Mouse (Mus musculus) liver, embryonic 16.5 days (tissue): ENCODE results near the gene Tob2. TPM values are rescaled to one million over a fixed set of nuclear protein-coding genes. Genes with fewer than 3 reads are reported as not detected.

Experiments
- ATAC-seq: fragments of 200-750 bp; cut with Nextera tagmentation; 2 replicates; pipeline ENCODE4 v1.8.0; 2017; ENCODE audit warnings: low read depth, mild to moderate bottlenecking, moderate number of reproducible peaks, moderate library complexity
- H3K27ac ChIP-seq: fragments of 300-500 bp; sonication (generic); 2 replicates; pipeline ENCODE4 v1.5.1; 2014; ENCODE audit warnings: mild to moderate bottlenecking, low read length
- H3K27me3 ChIP-seq: fragments of 300-500 bp; sonication (generic); 2 replicates; pipeline ENCODE4 v1.6.1; 2014; ENCODE audit warnings: low read depth, low read length, mixed read lengths; ENCODE audit not compliant: control insufficient read depth, insufficient read depth
- H3K36me3 ChIP-seq: fragments of 300-500 bp; sonication (generic); 2 replicates; pipeline ENCODE4 v1.6.1; 2014; ENCODE audit warnings: mild to moderate bottlenecking; ENCODE audit not compliant: control insufficient read depth, insufficient read depth
- H3K4me1 ChIP-seq: fragments of 300-500 bp; sonication (generic); 2 replicates; pipeline ENCODE4 v1.6.1; 2014; ENCODE audit warnings: low read depth, low read length, mixed read lengths; ENCODE audit not compliant: control insufficient read depth
- H3K4me2 ChIP-seq: fragments of 300-500 bp; sonication (generic); 2 replicates; pipeline ENCODE4 v1.6.1; 2014; ENCODE audit warnings: low read depth, low read length, mixed read lengths
- H3K4me3 ChIP-seq: fragments of 300-500 bp; sonication (generic); 2 replicates; pipeline ENCODE4 v1.5.1; 2014; ENCODE audit warnings: low read depth, mild to moderate bottlenecking, low read length
- H3K9ac ChIP-seq: fragments of 300-500 bp; sonication (generic); 2 replicates; pipeline ENCODE4 v1.6.1; 2014; ENCODE audit warnings: low read depth, low read length
- H3K9me3 ChIP-seq: fragments of 300-500 bp; sonication (generic); replicated peaks from 2 replicates; pipeline ENCODE4 v1.6.1; 2016; ENCODE audit warnings: low read length; ENCODE audit not compliant: control insufficient read depth
- WGBS: fragments of 180-500 bp; shearing (Covaris S2); extraction: QIAGEN DNeasy Blood & Tissue Kit; methylation state at CpG from one replicate; pipeline ENCODE4 v1.1.7; 2014; ENCODE audit not compliant: insufficient replicate concordance; 5-methylcytosine and 5-hydroxymethylcytosine counted together
- polyA plus RNA-seq: library from polyadenylated mRNA; unstranded; fragments of >200 nt; fragmentation: Nextera tagmentation; extraction: Ambion mirVana; gene quantifications from 2 replicates; pipeline ENCODE4 v1.2.1, GENCODE M21; 2015

Gene Tob2
- polyA plus RNA-seq, 1 experiment from 2014 or later = 14.9 TPM

GRCm38 (mm10) chr15:81811599-81811996 is 47.0 kb downstream of the Tob2 start:
- peak overlapping the region; percentile 97 for H3K4me2 ChIP-seq
- ATAC-seq = peak; percentile 10
- peaks cover 21% of the 10 kb centered on the region for H3K4me1 ChIP-seq
- H3K4me3 ChIP-seq = peak overlapping the region; percentile 74
- WGBS = 3% methylated on average over 17 of the region's 26 CpGs
- peak overlapping the region; percentile 64 for H3K9ac ChIP-seq
- H3K9me3 ChIP-seq = no peaks in the 10 kb centered on the region
- peak overlapping the region; percentile 79 for H3K27ac ChIP-seq
- no peaks in the 10 kb centered on the region for H3K27me3 ChIP-seq
- no peaks in the 10 kb centered on the region for H3K36me3 ChIP-seq

- peaks cover 21% of the 10 kb centered on the region for H3K4me1 ChIP-seq
- H3K4me3 ChIP-seq = peak overlapping the region; percentile 74
- H3K27me3 ChIP-seq = no peaks in the 10 kb centered on the region
- ATAC-seq = peak; percentile 93
- no peaks in the 10 kb centered on the region for H3K9me3 ChIP-seq
- WGBS = under 1% methylated on average over 87 of the region's 89 CpGs
- H3K9ac ChIP-seq = peak overlapping the region; percentile 64
- H3K27ac ChIP-seq = peak overlapping the region; percentile 79
- peak overlapping the region; percentile 97 for H3K4me2 ChIP-seq
- H3K36me3 ChIP-seq = no peaks in the 10 kb centered on the region
Measured at GRCm38 (mm10) chr15:81810671-81811598, 47.7 kb downstream of the Tob2 start.

GRCm38 (mm10) chr15:81810150-81810549 is 48.4 kb downstream of the Tob2 start:
- Histone ChIP-seq H3K27me3 (no peaks in the 10 kb centered on the region), H3K4me3 (peak overlapping the region; percentile 74), H3K4me1 (peaks cover 21% of the 10 kb centered on the region), H3K36me3 (no peaks in the 10 kb centered on the region), H3K9ac (peak overlapping the region; percentile 49), H3K9me3 (no peaks in the 10 kb centered on the region), H3K27ac (peak overlapping the region; percentile 77), H3K4me2 (peak overlapping the region; percentile 97)
- no peak for ATAC-seq
- WGBS = 1% methylated on average over 10 of the region's 10 CpGs

GRCm38 (mm10) chr15:81809550-81809949 is 49.0 kb downstream of the Tob2 start:
- peak overlapping the region; percentile 77 for H3K27ac ChIP-seq
- H3K9me3 ChIP-seq = no peaks in the 10 kb centered on the region
- H3K4me3 ChIP-seq = no peak overlapping the region
- H3K9ac ChIP-seq = no peak overlapping the region
- H3K27me3 ChIP-seq = no peaks in the 10 kb centered on the region
- H3K4me2 ChIP-seq = peak overlapping the region; percentile 97
- no peak for ATAC-seq
- WGBS = 26% methylated on average over 1 of the region's 1 CpGs
- no peaks in the 10 kb centered on the region for H3K36me3 ChIP-seq
- peaks cover 21% of the 10 kb centered on the region for H3K4me1 ChIP-seq

GRCm38 (mm10) chr15:81808799-81809198 is 49.8 kb downstream of the Tob2 start:
- Histone ChIP-seq H3K4me1 (peaks cover 27% of the 10 kb centered on the region), H3K36me3 (no peaks in the 10 kb centered on the region), H3K4me3 (no peak overlapping the region), H3K27me3 (no peaks in the 10 kb centered on the region), H3K4me2 (no peak overlapping the region), H3K9me3 (no peaks in the 10 kb centered on the region), H3K27ac (no peak overlapping the region), H3K9ac (no peak overlapping the region)
- WGBS = 61% methylated on average over 2 of the region's 2 CpGs
- ATAC-seq = no peak

- Histone ChIP-seq H3K36me3 (no peaks in the 10 kb centered on the region), H3K27ac (no peak overlapping the region), H3K9ac (no peak overlapping the region), H3K27me3 (no peaks in the 10 kb centered on the region), H3K4me2 (no peak overlapping the region), H3K4me3 (no peak overlapping the region), H3K9me3 (no peaks in the 10 kb centered on the region), H3K4me1 (peaks cover 41% of the 10 kb centered on the region)
- WGBS = 68% methylated on average over 4 of the region's 4 CpGs
- ATAC-seq = no peak
Measured at GRCm38 (mm10) chr15:81806621-81807404, 51.8 kb downstream of the Tob2 start.

- Histone ChIP-seq H3K4me2 (no peak overlapping the region), H3K4me3 (no peak overlapping the region), H3K9me3 (no peaks in the 10 kb centered on the region), H3K36me3 (no peaks in the 10 kb centered on the region), H3K9ac (no peak overlapping the region), H3K27me3 (no peaks in the 10 kb centered on the region), H3K27ac (no peak overlapping the region), H3K4me1 (peaks cover 45% of the 10 kb centered on the region)
- 63% methylated on average over 6 of the region's 6 CpGs for WGBS
- no peak for ATAC-seq
Measured at GRCm38 (mm10) chr15:81805624-81806023, 53.0 kb downstream of the Tob2 start.

GRCm38 (mm10) chr15:81804883-81805282 is 53.7 kb downstream of the Tob2 start:
- 69% methylated on average over 3 of the region's 3 CpGs for WGBS
- H3K36me3 ChIP-seq = no peaks in the 10 kb centered on the region
- H3K4me1 ChIP-seq = peaks cover 38% of the 10 kb centered on the region
- H3K9ac ChIP-seq = no peak overlapping the region
- no peaks in the 10 kb centered on the region for H3K27me3 ChIP-seq
- ATAC-seq = no peak
- H3K9me3 ChIP-seq = no peaks in the 10 kb centered on the region
- H3K4me3 ChIP-seq = no peak overlapping the region
- H3K27ac ChIP-seq = no peak overlapping the region
- no peak overlapping the region for H3K4me2 ChIP-seq

- Histone ChIP-seq H3K36me3 (no peaks in the 10 kb centered on the region), H3K27ac (no peak overlapping the region), H3K4me3 (no peak overlapping the region), H3K9ac (no peak overlapping the region), H3K27me3 (no peaks in the 10 kb centered on the region), H3K4me2 (no peak overlapping the region), H3K4me1 (peaks cover 34% of the 10 kb centered on the region), H3K9me3 (no peaks in the 10 kb centered on the region)
- no peak for ATAC-seq
- WGBS = 37% methylated on average over 1 of the region's 1 CpGs
Measured at GRCm38 (mm10) chr15:81804172-81804571, 54.4 kb downstream of the Tob2 start.
